Mouse (Mus musculus): ENCODE measurements around the gene Tspan3.

DNA sequence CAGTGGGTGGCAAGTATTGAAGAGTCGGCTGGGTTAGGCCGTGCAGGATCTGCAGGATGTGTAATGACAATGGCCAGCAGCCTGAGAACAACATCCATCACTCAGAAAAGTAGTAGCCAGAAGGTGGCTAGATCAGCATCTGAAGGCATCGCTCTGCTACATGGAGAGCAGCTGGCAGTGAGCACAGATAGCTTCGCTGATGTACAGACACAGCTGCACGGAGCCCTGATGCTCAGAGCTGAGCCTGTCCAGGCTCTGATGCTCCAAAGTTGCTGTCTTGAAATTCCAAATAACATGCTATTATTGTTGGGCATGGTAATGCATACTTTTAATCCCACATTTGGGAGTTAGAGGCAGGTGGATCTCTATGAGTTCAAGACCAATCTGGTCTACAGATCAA lies 78.8 kb downstream of the Tspan3 start:
- TF ChIP-seq CTCF (IDR thresholded peaks at IDR 0.05; ENCODE audit: low read depth) (no peak), EP300 (optimal IDR thresholded peaks at IDR 0.05) (no peak)
